Mouse (Mus musculus) adrenal gland, postnatal 4 days (tissue): ENCODE data around the gene Fam229a. TPM values are rescaled to one million over a fixed set of nuclear protein-coding genes. Genes with fewer than 3 reads are reported as not detected.
"Not testable (repeated sequence)": the region's sequence is repeated elsewhere in the genome, so short reads cannot be mapped to it uniquely, and the experiment has no call there.

ENCODE experiments used
- DNase-seq, 2 experiments: peaks; one replicate each; pipeline ENCODE4 v3.0.0; 2021 to 2022; ENCODE audit warnings: low spot score in 2 of 2, mixed read lengths in 2 of 2
- total RNA-seq, 2 experiments: library from RNA; stranded (reverse); gene quantifications; 2 replicates each; pipeline ENCODE4 v1.2.3; 2021

The Fam229a gene
- total RNA-seq, 2 experiments from 2014 or later = not detected

GRCm38 (mm10) chr4:129516925-129517324 is 25.9 kb downstream of the Fam229a start:
- no peak for DNase-seq

- no peak for DNase-seq
Measured at GRCm38 (mm10) chr4:129518519-129518918, 27.5 kb downstream of the Fam229a start.

GRCm38 (mm10) chr4:129525338-129525737 is 34.3 kb downstream of the Fam229a start:
- DNase-seq = no peak

- DNase-seq = no peak
Measured at GRCm38 (mm10) chr4:129525889-129526288, 34.9 kb downstream of the Fam229a start.

GRCm38 (mm10) chr4:129528901-129529300 is 37.9 kb downstream of the Fam229a start:
- not testable (repeated sequence) for DNase-seq

GRCm38 (mm10) chr4:129540012-129540411 is 49.0 kb downstream of the Fam229a start:
- no peak for DNase-seq

Other genes with a start within 250 kb of the Fam229a start
- gene C77080, start 229.8 kb upstream of the Fam229a start, total RNA-seq = 10 to 100 TPM; 15.7 to 21.0 TPM
- 1 to 10 TPM; 3.8 to 4.4 TPM for gene Sync, start 203.6 kb upstream of the Fam229a start, total RNA-seq
- gene Rbbp4, start 155.8 kb upstream of the Fam229a start, total RNA-seq = 100 to 1,000 TPM; 188 to 206 TPM
- 10 to 100 TPM; 51.1 to 52.2 TPM for gene Zbtb8os, start 155.5 kb upstream of the Fam229a start, total RNA-seq
- 10 to 100 TPM; 12.2 to 14.0 TPM for gene Zbtb8a, start 113.1 kb upstream of the Fam229a start, total RNA-seq
- gene Zbtb8b, start 50.3 kb upstream of the Fam229a start, total RNA-seq = 1 to 10 TPM; 1.1 TPM
- gene Bsdc1, start 29.6 kb upstream of the Fam229a start, total RNA-seq = 10 to 100 TPM; 55.4 TPM
- gene Tssk3, start 168 bp upstream of the Fam229a start, total RNA-seq = not detected
- 100 to 1,000 TPM; 157 to 183 TPM for gene Marcksl1, start 22.4 kb downstream of the Fam229a start, total RNA-seq
- gene Hdac1, start 51.5 kb downstream of the Fam229a start, total RNA-seq = 10 to 100 TPM; 74.9 to 84.8 TPM
- 1 to 10 TPM; 8.7 to 9.7 TPM for gene Lck, start 82.5 kb downstream of the Fam229a start, total RNA-seq
- 10 to 100 TPM; 30.9 to 33.5 TPM for gene Fam167b, start 87.4 kb downstream of the Fam229a start, total RNA-seq
- gene Eif3i, start 109.5 kb downstream of the Fam229a start, total RNA-seq = 100 to 1,000 TPM; 187 to 188 TPM
- 100 to 1,000 TPM; 111 to 114 TPM for gene Tmem234, start 109.5 kb downstream of the Fam229a start, total RNA-seq
- 1 to 10 TPM; 2.9 to 3.3 TPM for gene Dcdc2b, start 123.1 kb downstream of the Fam229a start, total RNA-seq
- 10 to 100 TPM; 26.6 to 31.2 TPM for gene Iqcc, start 127.9 kb downstream of the Fam229a start, total RNA-seq
- gene Ccdc28b, start 132.8 kb downstream of the Fam229a start, total RNA-seq = 10 to 100 TPM; 61.5 to 62.6 TPM
- 10 to 100 TPM; 73.6 to 79.8 TPM for gene Txlna, start 149.9 kb downstream of the Fam229a start, total RNA-seq
- 10 to 100 TPM; 79.1 TPM for gene Kpna6, start 181.6 kb downstream of the Fam229a start, total RNA-seq
- gene Tmem39b, start 205.6 kb downstream of the Fam229a start, total RNA-seq = 10 to 100 TPM; 15.9 to 19.4 TPM